Comparison of ENCODE assay signal across 13 mouse cellular contexts in the genomic region with DNA sequence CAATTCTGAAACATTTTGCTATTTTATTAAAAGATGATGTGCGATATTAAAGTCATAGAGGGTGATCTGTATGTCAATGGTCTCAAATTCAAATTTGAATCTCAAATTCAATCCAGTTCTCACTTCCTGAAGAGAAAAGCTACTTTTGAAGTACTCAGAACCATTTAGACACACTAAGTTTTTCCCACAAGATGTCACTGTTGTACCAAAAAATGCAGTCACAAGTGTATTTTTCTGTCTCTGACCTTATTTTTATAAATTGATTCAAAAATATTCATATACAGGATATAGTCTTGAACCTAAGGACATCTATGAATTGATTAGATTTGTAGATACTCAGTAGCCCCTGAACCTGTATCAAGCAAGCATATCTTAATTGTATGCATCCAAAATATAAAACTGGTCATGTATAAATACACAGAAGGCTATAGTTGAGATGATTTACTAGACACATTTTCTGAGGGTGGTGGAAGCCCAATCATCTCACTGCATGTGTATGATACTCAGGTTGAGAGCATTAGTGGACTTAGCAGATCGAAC.
DNase-seq lines count a peak whose midpoint lies in the region; ATAC-seq and TF ChIP-seq lines count a peak whose summit lies in the region.
"Had no signal": no experiment of that assay in that cellular context is flagged by ENCODE, and none has a peak within 500 bp of the region (broad histone marks: within the 10 kb centered on the region; RNA-seq: fewer than 3 reads in every experiment).

No protein-coding gene starts in this region.

- no peak overlapping the region for H3K4me3 ChIP-seq in hindbrain, postnatal 0 days (ENCODE audit: low read length)
- no peak overlapping the region for H3K4me3 ChIP-seq in hindbrain, embryonic 11.5 days (ENCODE audit: low read depth, low read length)
- H3K4me3 ChIP-seq in lung, postnatal 0 days (ENCODE audit: low read depth, low read length), result no peak overlapping the region
- no peak overlapping the region for H3K4me3 ChIP-seq in midbrain, postnatal 0 days (ENCODE audit: low read depth, low read length)
- H3K4me3 ChIP-seq: midbrain, embryonic 12.5 days had no signal

- H3K4me2 ChIP-seq in hindbrain, postnatal 0 days (ENCODE audit: low read depth, low read length), result no peak overlapping the region
- H3K4me2 ChIP-seq in hindbrain, embryonic 11.5 days (replicated peaks; ENCODE audit: low read depth, low read length), result no peak overlapping the region
- no peak overlapping the region for H3K4me2 ChIP-seq in lung, postnatal 0 days (replicated peaks; ENCODE audit: low read depth, low read length)
- H3K4me2 ChIP-seq in midbrain, postnatal 0 days (ENCODE audit: low read depth, low read length, poor library complexity, severe bottlenecking), result no peak overlapping the region
- H3K4me2 ChIP-seq: midbrain, embryonic 12.5 days had no signal

- H3K27me3 ChIP-seq in hindbrain, postnatal 0 days (ENCODE audit: insufficient read depth, low read length), result no peaks in the 10 kb centered on the region
- H3K27me3 ChIP-seq in hindbrain, embryonic 11.5 days (ENCODE audit: control insufficient read depth, insufficient read depth, low read length), result no peaks in the 10 kb centered on the region
- H3K27me3 ChIP-seq in lung, postnatal 0 days (replicated peaks; ENCODE audit: insufficient read depth, low read length), result no peaks in the 10 kb centered on the region
- peaks cover 11% of the 10 kb centered on the region for H3K27me3 ChIP-seq in Patski
- no peaks in the 10 kb centered on the region for H3K27me3 ChIP-seq in midbrain, postnatal 0 days (ENCODE audit: insufficient read depth, low read length)
- H3K27me3 ChIP-seq: midbrain, embryonic 12.5 days had no signal

- TF ChIP-seq CTCF in hindbrain, postnatal 0 days (IDR thresholded peaks at IDR 0.05; ENCODE audit: low read depth), result peak; percentile 67
- TF ChIP-seq CTCF in lung, postnatal 0 days (IDR thresholded peaks at IDR 0.05), result peak; percentile 31; the same call in 1 of the 2 replicates
- TF ChIP-seq CTCF in Patski (IDR thresholded peaks at IDR 0.05), result peak; percentile 22
- peak; percentile 80 for TF ChIP-seq CTCF in midbrain, postnatal 0 days (IDR thresholded peaks at IDR 0.05)

- no peak overlapping the region for H3K9ac ChIP-seq in hindbrain, postnatal 0 days (replicated peaks; ENCODE audit: low read length)
- H3K9ac ChIP-seq in hindbrain, embryonic 11.5 days (ENCODE audit: low read depth, low read length), result no peak overlapping the region
- H3K9ac ChIP-seq in lung, postnatal 0 days (replicated peaks; ENCODE audit: low read depth), result no peak overlapping the region
- no peak overlapping the region for H3K9ac ChIP-seq in midbrain, postnatal 0 days (replicated peaks; ENCODE audit: low read length, poor library complexity, severe bottlenecking)
- H3K9ac ChIP-seq: midbrain, embryonic 12.5 days had no signal

- in situ Hi-C loops in Patski (cut with MboI; ENCODE audit: low pct_unique_long_range_greater_than_20kb), result loop anchor here (5.0 to 25.0 kb wide), 3 partner anchors 329 to 672 kb away; no protein-coding TSS in a partner anchor

- DNase-seq in hindbrain, postnatal 0 days (ENCODE audit: low spot score), result peak; percentile 76
- no peak for DNase-seq in hindbrain, embryonic 11.5 days (ENCODE audit: low spot score)
- no peak for DNase-seq in lung, postnatal 0 days (ENCODE audit: low spot score)
- no peak for DNase-seq in lung, postnatal 10 days
- DNase-seq in Patski (ENCODE audit: low read depth, low spot score), result no peak
- peak; percentile 78 for DNase-seq in midbrain, postnatal 0 days (ENCODE audit: low spot score)
- DNase-seq in thymus, postnatal 10 days (ENCODE audit: low spot score in 2 of 2), result no peak
- DNase-seq in spleen, adult 12 weeks (ENCODE audit: low spot score), result no peak
- DNase-seq: adrenal gland, postnatal 14 days; cerebellum, postnatal 25 days; lung, adult 18-20 months; thymus, postnatal 4 days had no signal

- no peak for TF ChIP-seq EP300 in lung, postnatal 0 days (IDR thresholded peaks at IDR 0.05)

- no peak overlapping the region for H3K27ac ChIP-seq in hindbrain, postnatal 0 days
- no peak overlapping the region for H3K27ac ChIP-seq in hindbrain, embryonic 11.5 days (ENCODE audit: low read depth, low read length)
- H3K27ac ChIP-seq in lung, postnatal 0 days (ENCODE audit: low read length), result no peak overlapping the region
- H3K27ac ChIP-seq in midbrain, postnatal 0 days (ENCODE audit: low read depth, low read length), result no peak overlapping the region
- H3K27ac ChIP-seq: midbrain, embryonic 12.5 days had no signal

- 78% methylated on average over 2 of the region's 2 CpGs for WGBS in hindbrain, postnatal 0 days
- 76% methylated on average over 2 of the region's 2 CpGs for WGBS in hindbrain, embryonic 11.5 days
- 80% methylated on average over 2 of the region's 2 CpGs for whole genome bisulfite sequencing in lung, postnatal 0 days
- WGBS in midbrain, postnatal 0 days, result 67% methylated on average over 2 of the region's 2 CpGs

- peak; percentile 38; the same call in 1 of the 2 replicates for ATAC-seq in hindbrain, postnatal 0 days
- no peak for ATAC-seq in hindbrain, embryonic 11.5 days (ENCODE audit: low FRiP score)
- ATAC-seq in lung, postnatal 0 days, result no peak
- no peak for ATAC-seq in Patski
- ATAC-seq in midbrain, postnatal 0 days (ENCODE audit: low FRiP score), result 0 out of 2 replicates have a peak, but pooled peaks have one; percentile 7

- no peaks in the 10 kb centered on the region for H3K4me1 ChIP-seq in hindbrain, postnatal 0 days (ENCODE audit: insufficient read depth, low read length)
- no peaks in the 10 kb centered on the region for H3K4me1 ChIP-seq in hindbrain, embryonic 11.5 days (replicated peaks; ENCODE audit: control insufficient read depth, insufficient read depth, low read length)
- no peaks in the 10 kb centered on the region for H3K4me1 ChIP-seq in lung, postnatal 0 days (ENCODE audit: insufficient read depth, low read depth, low read length)
- H3K4me1 ChIP-seq in midbrain, postnatal 0 days (ENCODE audit: insufficient read depth, low read length), result no peaks in the 10 kb centered on the region
- H3K4me1 ChIP-seq: midbrain, embryonic 12.5 days had no signal

- POLR2A ChIA-PET in Patski (lab: Charles Lee), result no interaction called here

- H3K36me3 ChIP-seq in hindbrain, postnatal 0 days (ENCODE audit: insufficient read depth, low read length), result no peaks in the 10 kb centered on the region
- no peaks in the 10 kb centered on the region for H3K36me3 ChIP-seq in hindbrain, embryonic 11.5 days (ENCODE audit: control insufficient read depth, insufficient read depth, low read length)
- H3K36me3 ChIP-seq in lung, postnatal 0 days (ENCODE audit: insufficient read depth, low read length), result no peaks in the 10 kb centered on the region
- no peaks in the 10 kb centered on the region for H3K36me3 ChIP-seq in midbrain, postnatal 0 days (ENCODE audit: insufficient read depth, low read length)
- H3K36me3 ChIP-seq: midbrain, embryonic 12.5 days had no signal

- H3K9me3 ChIP-seq in hindbrain, postnatal 0 days (ENCODE audit: low read length), result no peaks in the 10 kb centered on the region
- no peaks in the 10 kb centered on the region for H3K9me3 ChIP-seq in hindbrain, embryonic 11.5 days (ENCODE audit: control insufficient read depth, low read length)
- no peaks in the 10 kb centered on the region for H3K9me3 ChIP-seq in lung, postnatal 0 days (ENCODE audit: low read length)
- no peaks in the 10 kb centered on the region for H3K9me3 ChIP-seq in midbrain, postnatal 0 days (ENCODE audit: low read length)
- H3K9me3 ChIP-seq: midbrain, embryonic 12.5 days had no signal

- CTCF ChIA-PET in Patski (lab: Charles Lee), result no interaction called here

Comparison
In these comparisons a context has a peak if more than half of its experiments do, and no peak if none do; other contexts are left out.
1. ATAC-seq: peak in hindbrain, postnatal 0 days (single experiment) and midbrain, postnatal 0 days (single experiment); none in hindbrain, embryonic 11.5 days (single experiment), lung, postnatal 0 days (single experiment) and Patski (single experiment).
2. DNase-seq: peak in hindbrain, postnatal 0 days (single experiment) and midbrain, postnatal 0 days (single experiment); none in hindbrain, embryonic 11.5 days (single experiment), lung, postnatal 0 days (single experiment), lung, postnatal 10 days (single experiment), Patski (single experiment), thymus, postnatal 10 days (0 of 2) and spleen, adult 12 weeks (single experiment).
3. CTCF ChIP-seq: peak in every context shown above with its lines; median percentile 80 in midbrain, postnatal 0 days; 67 in hindbrain, postnatal 0 days; 31 in lung, postnatal 0 days; 22 in Patski.